Mouse (Mus musculus) left cerebral cortex, postnatal 14 days (tissue): Measurements from ENCODE around the gene Nudt17. TPM values are rescaled to one million over a fixed set of nuclear protein-coding genes. Genes with fewer than 3 reads are reported as not detected.
"Not testable (repeated sequence)": the region's sequence is repeated elsewhere in the genome, so short reads cannot be mapped to it uniquely, and the experiment has no call there.

ENCODE experiments used
- DNase-seq, 2 experiments: peaks; one replicate each; pipeline ENCODE4 v3.0.0; 2021 to 2022; ENCODE audit warnings: low spot score in 2 of 2, mixed read lengths in 1 of 2
- intact Hi-C: fragments of 180-260 bp; cut with DNase I; formaldehyde crosslinking; loops from one replicate; pipeline ENCODE4 v1.15.1; 2025
- total RNA-seq, 2 experiments: library from RNA; stranded (reverse); gene quantifications; 2 replicates each; pipeline ENCODE4 v1.2.3; 2021

Gene Nudt17
- total RNA-seq, 2 experiments from 2014 or later: 5.7 to 6.6 TPM

GRCm38 (mm10) chr3:96708684-96709064 lies 312 bp upstream of the Nudt17 start:
- intact Hi-C loops: loop anchor here (5.0 kb wide), 1 partner anchor 161 kb away; no protein-coding TSS in a partner anchor
- DNase-seq: no peak

GRCm38 (mm10) chr3:96706984-96707383 lies 1.4 kb downstream of the Nudt17 start:
- no peak for DNase-seq
- intact Hi-C loops: loop anchor here (5.0 kb wide), 1 partner anchor 160 kb away; no protein-coding TSS in a partner anchor

GRCm38 (mm10) chr3:96706217-96706616 lies 2.1 kb downstream of the Nudt17 start:
- DNase-seq: no peak
- intact Hi-C loops: loop anchor here (5.0 kb wide), 1 partner anchor 159 kb away; no protein-coding TSS in a partner anchor

GRCm38 (mm10) chr3:96704778-96705177 lies 3.6 kb downstream of the Nudt17 start:
- DNase-seq: no peak
- intact Hi-C loops: loop anchor here (5.0 kb wide), 1 partner anchor 157 kb away; no protein-coding TSS in a partner anchor

- intact Hi-C loops: no loop called here
These were observed 7.4 kb downstream of the Nudt17 start for GRCm38 (mm10) chr3:96701003-96701402.

GRCm38 (mm10) chr3:96700376-96700775 lies 8.0 kb downstream of the Nudt17 start:
- DNase-seq: no peak

More at GRCm38 (mm10) chr3:96701003-96701402, 7.4 kb downstream of the Nudt17 start:
- no peak for DNase-seq

GRCm38 (mm10) chr3:96698993-96699690 lies 9.2 kb downstream of the Nudt17 start:
- no peak for DNase-seq
- intact Hi-C loops: no loop called here

More at GRCm38 (mm10) chr3:96700376-96700775, 8.0 kb downstream of the Nudt17 start:
- intact Hi-C loops: no loop called here

GRCm38 (mm10) chr3:96696766-96697732 lies 11.3 kb downstream of the Nudt17 start:
- intact Hi-C loops: no loop called here

GRCm38 (mm10) chr3:96696198-96696765 lies 12.1 kb downstream of the Nudt17 start, which contains the start of gene Pias3:
TSS of gene Pias3 (plus strand) at chr3:96696384.
- peak in 1 of 2 experiments; percentile 58 for DNase-seq
- intact Hi-C loops: no loop called here

More at GRCm38 (mm10) chr3:96696766-96697732, 11.3 kb downstream of the Nudt17 start:
- peak; percentile 68 to 73 for DNase-seq

GRCm38 (mm10) chr3:96693579-96693978 lies 14.8 kb downstream of the Nudt17 start:
- no peak for DNase-seq
- intact Hi-C loops: no loop called here

- intact Hi-C loops: no loop called here
- DNase-seq: no peak
These were observed 15.9 kb downstream of the Nudt17 start for GRCm38 (mm10) chr3:96692506-96692905.

- intact Hi-C loops: no loop called here
- no peak for DNase-seq
These were observed 18.1 kb downstream of the Nudt17 start for GRCm38 (mm10) chr3:96690298-96690697.

GRCm38 (mm10) chr3:96688854-96689253 lies 19.5 kb downstream of the Nudt17 start:
- intact Hi-C loops: no loop called here

GRCm38 (mm10) chr3:96686057-96686456 lies 22.3 kb downstream of the Nudt17 start:
- DNase-seq, intact Hi-C loops: not testable (repeated sequence)

More at GRCm38 (mm10) chr3:96688854-96689253, 19.5 kb downstream of the Nudt17 start:
- DNase-seq: no peak

- no peak for DNase-seq
- intact Hi-C loops: no loop called here
These were observed 23.6 kb downstream of the Nudt17 start for GRCm38 (mm10) chr3:96684822-96685156.

GRCm38 (mm10) chr3:96684151-96684821 lies 24.1 kb downstream of the Nudt17 start:
- intact Hi-C loops: no loop called here
- DNase-seq: no peak

GRCm38 (mm10) chr3:96683496-96683895 lies 24.9 kb downstream of the Nudt17 start:
- intact Hi-C loops: no loop called here
- DNase-seq: no peak

- DNase-seq: no peak
- intact Hi-C loops: no loop called here
These were observed 27.9 kb downstream of the Nudt17 start for GRCm38 (mm10) chr3:96680269-96680956.
